Mouse (Mus musculus): Measurements from ENCODE around the gene Tspan17.

- TF ChIP-seq CEBPB (IDR thresholded peaks at IDR 0.05; ENCODE audit: low read depth) (no peak), USF1 (IDR thresholded peaks at IDR 0.05; ENCODE audit: low read depth) (no peak), CTCF (IDR thresholded peaks at IDR 0.05; ENCODE audit: control insufficient read depth, insufficient read depth, insufficient read length) (no peak), MYOG (IDR thresholded peaks at IDR 0.05; ENCODE audit: control insufficient read depth, extremely low read depth, insufficient read length) (no peak), MYOD1 (IDR thresholded peaks at IDR 0.05; ENCODE audit: control insufficient read depth, insufficient read length, low read depth) (peak; percentile 86), FOSL1 (IDR thresholded peaks at IDR 0.05; ENCODE audit: insufficient read depth, low read length, poor library complexity, severe bottlenecking) (peak; percentile 43), MAX (IDR thresholded peaks at IDR 0.05) (no peak)
Measured at GRCm38 (mm10) chr13:54754169-54755080, 34.8 kb upstream of the Tspan17 start.
